Mouse (Mus musculus): ENCODE measurements around the gene Dmrt3.
A peak's percentile ranks its signal among the peaks of the same experiment; 100 is the strongest.

The Dmrt3 gene

DNA sequence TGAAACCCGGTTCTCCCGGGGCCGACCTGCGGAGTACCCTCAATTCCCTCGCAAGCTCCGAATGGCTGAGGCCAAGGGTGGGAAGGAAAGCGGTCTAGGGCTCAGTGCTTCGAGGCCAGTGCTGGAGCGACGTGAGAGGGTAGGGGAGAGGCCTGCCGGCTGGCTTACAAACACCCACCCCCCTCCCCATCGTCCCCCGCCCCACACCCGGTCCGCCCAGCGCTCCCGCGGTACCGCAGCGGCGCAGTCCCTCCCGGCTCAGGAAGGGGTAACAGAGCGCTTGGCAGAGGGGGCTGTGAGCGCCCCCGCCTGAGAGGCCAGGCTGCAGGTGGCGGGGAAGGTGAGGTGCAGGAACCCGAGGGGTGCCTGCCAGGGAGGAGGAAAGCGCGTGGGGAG is at the start of gene Dmrt3:
TSS of gene Dmrt3 (plus strand) at position 287 of the 396 bp plus-strand sequence.
- peak in 1 of 2 experiments; percentile 3 for DNase-seq (ENCODE audit: low spot score in 2 of 2)

- no peak for DNase-seq (ENCODE audit: low spot score in 2 of 2)
Measured at GRCm38 (mm10) chr19:25564430-25564829, 45.7 kb upstream of the Dmrt3 start.

GRCm38 (mm10) chr19:25569778-25570177 is 40.3 kb upstream of the Dmrt3 start:
- no peak for DNase-seq (ENCODE audit: low spot score in 2 of 2)

DNA sequence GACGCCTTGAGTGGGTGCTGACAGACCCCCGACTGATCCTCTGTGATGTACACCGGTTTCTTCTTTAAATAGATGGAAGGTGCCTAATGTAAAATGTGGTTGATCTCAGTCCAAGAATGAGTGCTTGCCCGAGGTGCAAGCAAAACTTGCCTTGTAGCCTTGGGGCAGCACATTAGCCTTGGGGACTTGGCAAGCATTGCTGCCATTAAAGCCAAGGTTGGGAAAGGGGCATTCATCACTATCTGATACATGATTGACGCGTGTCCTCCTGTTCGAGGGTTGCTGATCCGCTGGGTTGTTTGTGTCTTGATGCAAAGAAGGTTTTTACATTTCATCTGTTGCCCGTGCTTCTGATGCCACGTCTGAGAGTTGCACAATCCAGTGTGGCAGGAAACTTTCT is 35.7 kb upstream of the Dmrt3 start:
- no peak for DNase-seq (ENCODE audit: low spot score in 2 of 2)

DNA sequence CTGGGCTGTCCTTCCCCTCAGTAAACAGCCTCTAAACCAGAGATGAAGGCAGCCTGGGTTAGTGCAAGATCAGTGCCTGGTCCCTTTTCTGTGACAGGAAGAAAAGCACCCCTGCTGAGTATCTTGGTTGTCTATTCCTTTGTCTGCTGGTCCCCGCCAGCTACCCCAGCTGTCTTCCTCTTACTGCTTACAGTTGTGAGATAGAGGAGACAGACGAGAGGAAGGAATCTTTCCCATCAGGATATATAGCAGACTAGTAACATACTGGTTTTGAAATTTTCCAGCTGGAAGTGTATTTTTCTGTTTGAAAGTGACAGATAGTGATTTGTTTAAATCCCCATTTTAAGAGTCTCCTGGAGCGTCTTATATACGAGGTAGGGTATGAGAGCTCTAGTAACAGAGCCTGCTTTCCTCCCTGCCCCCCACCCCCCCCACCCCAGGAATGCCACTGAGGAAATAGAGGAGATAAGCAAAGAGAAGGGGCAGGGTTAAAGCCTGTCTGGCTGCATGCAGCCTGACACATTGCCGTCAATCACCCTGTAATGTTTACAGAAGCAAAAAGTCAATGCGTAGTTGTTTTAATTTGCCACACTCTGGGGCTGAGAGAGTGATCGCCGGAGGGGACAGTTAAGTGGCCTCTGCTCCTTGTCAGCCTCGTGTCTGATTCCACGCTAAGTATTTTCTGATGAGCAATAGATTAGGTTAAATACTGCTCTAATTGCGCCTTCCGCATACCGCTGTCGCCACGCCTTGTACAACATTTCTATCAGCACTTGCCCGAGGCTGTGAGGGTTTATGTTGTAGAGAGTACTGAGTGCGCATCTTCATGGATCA is 34.9 kb upstream of the Dmrt3 start:
- DNase-seq (ENCODE audit: low spot score in 2 of 2): no peak

DNA sequence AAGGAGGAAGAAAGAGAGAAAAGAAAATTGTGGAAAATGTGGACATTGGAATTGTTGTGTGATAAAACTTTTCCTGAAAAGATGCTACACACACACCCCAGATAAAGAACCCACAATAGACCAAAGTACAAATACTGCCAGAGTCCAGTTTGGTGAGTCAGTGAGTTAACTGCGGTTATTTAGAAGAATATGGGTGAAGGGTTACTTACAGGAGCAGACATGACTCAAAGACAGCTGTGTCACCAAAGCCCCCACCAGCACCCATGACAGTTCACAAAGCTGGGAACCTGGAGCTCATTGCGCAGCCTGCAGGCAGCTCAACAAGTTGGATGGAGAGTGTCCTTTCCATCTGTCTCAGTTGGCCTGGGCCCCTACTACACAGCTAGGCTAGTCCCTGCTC is 31.7 kb upstream of the Dmrt3 start:
- DNase-seq (ENCODE audit: low spot score in 2 of 2): no peak

GRCm38 (mm10) chr19:25579440-25579839 is 30.7 kb upstream of the Dmrt3 start:
- DNase-seq (ENCODE audit: low spot score in 2 of 2): no peak

DNA sequence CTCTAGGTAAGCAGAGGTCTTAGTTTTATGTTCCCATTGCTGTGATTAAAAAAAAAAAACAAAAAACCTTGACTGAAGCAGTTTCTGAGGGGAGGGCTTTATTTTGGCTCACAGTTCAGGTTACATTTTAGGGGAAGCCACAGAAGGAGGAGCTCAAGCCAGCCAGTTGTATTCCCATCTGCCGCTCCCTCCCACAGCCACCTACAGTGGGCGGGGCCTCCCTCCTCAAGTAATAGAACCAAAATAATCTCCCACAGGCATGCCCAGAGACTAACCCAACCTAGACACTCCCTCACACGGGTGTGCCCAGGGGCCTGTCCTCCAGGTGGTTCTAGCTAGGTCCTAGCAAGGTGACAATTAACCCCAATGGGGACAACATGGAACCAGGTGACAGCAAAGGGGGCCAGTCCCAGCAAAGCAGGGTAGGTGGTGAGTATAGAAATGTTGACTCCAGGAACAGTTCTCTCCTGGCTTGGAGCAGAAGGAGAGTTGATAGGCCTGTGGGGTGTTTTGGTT is 12.3 kb upstream of the Dmrt3 start:
- DNase-seq (ENCODE audit: low spot score in 2 of 2): no peak

DNA sequence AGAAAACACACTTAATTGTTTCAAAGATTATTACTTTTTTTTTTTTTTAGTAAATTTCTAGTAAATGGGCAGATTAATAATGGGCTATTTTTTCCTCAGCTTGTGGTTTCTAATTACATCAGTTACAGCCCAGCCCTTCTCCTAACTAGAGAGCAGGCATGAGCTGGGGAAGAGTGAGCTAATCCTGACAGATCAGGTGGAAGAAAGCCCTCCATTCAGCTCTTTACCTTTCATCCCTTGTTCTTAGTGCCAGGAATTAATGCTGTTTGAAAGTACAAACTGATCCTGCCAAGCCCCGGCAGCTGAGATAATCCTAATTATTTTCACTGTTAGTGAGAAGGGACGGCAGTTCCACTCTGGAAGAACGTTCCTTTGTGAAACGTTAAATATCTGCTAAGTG is 11.5 kb upstream of the Dmrt3 start:
- no peak for DNase-seq (ENCODE audit: low spot score in 2 of 2)

DNA sequence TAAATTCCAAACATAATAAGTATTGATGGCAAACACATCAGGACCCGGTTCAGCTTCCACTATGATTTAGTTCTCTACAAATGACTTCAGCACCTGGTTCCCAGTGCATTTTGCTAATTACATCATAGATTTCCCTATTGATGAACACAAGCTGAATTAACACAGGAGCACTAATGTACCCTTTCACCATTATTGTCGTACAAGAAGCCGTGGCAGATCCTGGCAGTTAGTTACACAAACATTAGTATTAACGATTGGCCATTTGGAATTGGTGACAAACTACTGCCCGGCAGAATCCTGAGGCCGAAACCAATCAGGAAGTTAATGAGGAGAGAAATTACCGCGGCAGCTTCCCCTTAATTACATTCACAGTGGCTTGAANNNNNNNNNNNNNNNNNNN is 8.1 kb upstream of the Dmrt3 start:
- no peak for DNase-seq (ENCODE audit: low spot score in 2 of 2)

GRCm38 (mm10) chr19:25607461-25608205 is 2.5 kb upstream of the Dmrt3 start:
- no peak for DNase-seq (ENCODE audit: low spot score in 2 of 2)

DNA sequence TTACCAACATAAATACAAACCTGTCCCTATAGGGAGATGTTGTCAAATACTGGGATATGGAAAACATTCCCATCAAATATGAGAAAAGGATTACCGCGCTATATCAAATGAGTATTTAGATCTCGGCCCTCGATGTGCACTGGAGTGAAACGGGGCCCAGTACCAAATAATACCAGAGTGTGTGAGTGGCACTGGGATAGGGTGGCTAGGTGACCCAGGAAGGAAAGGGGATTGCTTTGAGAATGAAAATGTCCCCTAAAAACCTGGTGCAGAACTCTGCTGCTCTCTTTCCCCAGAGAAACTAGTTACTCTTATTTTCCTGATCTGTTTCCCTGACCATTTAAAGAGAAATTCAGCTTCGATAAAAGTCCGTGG is 1.9 kb upstream of the Dmrt3 start:
- no peak for DNase-seq (ENCODE audit: low spot score in 2 of 2)

- peak in 1 of 2 experiments; percentile 10 for DNase-seq (ENCODE audit: low spot score in 2 of 2)
Measured at GRCm38 (mm10) chr19:25608961-25609850, 895 bp upstream of the Dmrt3 start.

GRCm38 (mm10) chr19:25610411-25611111 is 460 bp downstream of the Dmrt3 start:
- peak in 1 of 2 experiments; percentile 19 for DNase-seq (ENCODE audit: low spot score in 2 of 2)

DNA sequence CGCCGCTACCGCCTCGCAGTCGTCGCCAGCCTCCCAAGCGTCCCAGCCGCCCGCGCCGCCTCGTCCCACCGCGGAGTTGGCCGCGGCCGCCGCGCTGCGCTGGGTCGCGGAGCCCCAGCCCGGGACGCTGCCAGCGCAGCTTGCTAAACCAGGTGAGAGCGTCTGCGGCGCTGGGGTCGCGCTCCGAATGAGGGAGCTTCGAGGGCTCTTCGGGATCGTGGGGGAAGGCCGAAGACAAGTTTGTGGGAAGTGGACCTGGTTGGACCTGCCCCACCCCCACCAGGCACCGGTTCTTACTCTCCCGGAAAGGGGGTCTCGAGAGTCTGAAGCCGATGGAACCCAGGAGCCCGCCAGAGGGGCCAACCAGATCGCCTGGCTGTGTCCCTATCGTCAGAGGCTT is 1.0 kb downstream of the Dmrt3 start:
- no peak for DNase-seq (ENCODE audit: low spot score in 2 of 2)

DNA sequence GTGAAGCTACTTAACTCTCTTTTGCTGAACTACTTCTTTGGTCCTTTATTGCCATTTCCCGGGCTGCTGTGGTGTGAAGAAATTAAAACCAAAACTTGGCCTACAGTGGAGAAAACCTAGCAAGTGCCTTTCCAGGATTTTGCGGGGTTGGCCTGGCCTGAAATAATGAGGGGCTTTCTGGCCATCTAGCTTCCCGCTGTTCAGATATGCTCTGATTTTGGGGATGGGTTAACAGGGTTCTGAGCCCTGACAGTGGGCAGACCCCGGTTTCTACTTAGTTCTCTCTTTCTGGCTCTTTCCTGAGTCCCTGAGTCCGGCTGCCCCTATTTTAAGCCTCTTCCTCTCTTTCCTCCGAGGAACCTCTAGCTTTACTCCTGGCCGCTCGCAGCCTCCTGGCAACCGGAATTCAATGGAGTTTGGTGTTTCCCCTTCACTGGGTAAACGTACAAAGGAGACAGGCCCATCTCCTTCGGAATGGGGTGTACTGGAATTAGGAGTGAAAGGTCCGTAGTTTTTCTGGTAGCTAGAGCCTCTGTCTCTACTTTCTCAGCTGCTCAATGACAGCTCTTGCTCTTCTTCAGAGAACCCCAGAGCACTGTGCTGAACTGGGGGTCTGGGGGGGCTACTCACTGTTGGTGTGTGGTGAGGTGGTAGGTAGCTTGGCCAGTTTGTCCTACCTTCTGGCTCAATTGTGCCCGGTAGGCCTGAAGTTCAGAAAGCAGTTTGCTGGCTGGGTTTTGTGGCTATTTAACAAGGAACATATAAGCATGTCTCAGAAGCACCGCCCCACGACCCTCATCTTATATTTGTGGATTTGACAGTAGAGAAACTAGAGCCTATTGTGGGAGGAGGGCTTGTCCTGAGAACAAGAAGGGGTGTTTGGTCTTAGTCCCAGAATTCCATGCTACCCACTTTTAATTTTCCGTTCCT is 2.0 kb downstream of the Dmrt3 start:
- no peak for DNase-seq (ENCODE audit: low spot score in 2 of 2)

DNA sequence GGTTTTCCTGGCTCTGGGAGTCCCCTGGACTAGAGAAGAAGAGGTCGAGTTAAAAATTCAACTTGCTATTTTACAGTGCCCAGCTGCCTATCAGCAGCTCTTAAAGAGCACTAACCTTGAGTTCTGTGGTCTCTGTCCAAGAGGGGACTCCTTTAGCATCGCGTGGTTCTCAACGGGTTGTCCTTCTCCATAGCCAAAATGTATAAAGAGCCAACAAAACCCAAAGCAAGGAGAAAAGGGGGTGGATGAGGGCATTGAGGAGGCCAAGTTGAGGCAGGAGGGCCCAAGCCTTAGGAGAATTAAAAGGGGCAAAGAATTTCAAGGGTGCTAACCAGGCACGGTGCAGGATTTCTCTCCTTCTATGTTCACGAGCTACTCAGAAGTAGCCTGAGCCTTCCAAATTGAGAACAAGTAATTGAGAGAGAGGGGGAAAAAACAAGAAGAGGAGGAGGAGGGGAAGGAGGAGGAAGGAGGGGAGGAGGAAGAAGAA is 2.8 kb downstream of the Dmrt3 start:
- no peak for DNase-seq (ENCODE audit: low spot score in 2 of 2)

DNA sequence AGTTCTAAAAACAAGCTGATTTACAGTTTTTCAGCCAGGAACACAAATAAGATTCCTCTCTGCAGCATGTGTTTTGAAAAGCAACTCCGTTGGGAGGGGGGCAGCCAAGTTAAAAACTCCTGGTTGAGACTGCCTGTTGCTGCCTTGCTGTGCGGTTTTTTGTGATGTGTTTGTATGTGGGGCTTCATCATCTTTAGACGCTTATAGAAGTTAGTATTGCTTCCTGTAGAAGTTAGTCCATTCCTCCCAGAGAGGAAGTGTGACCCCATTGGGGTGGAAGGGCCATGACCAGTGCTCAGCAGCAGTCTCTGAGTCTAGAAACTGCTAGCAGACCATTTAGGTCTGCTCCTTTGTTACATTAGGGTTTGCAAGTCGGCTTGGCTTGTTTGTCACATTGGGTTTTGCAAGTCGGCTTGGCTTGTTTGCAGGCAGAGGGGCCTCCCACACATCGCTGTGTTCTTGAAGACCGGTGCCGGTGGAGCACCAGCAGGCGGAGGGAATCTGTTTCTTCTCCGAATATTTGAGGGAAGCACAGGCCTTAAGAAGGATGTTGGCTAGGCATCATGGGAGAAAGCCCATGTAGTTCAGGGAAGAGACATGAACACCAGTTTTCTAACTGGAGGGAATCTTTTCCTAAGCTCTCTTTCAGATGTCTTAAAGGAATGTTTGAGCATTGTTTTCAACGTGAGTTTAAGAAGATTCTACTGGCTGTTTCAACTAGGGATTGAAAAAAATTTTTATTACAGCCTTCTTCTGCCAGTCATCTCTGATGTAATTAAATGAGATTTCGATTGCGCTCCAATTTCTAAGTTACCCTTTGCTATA is 3.6 kb downstream of the Dmrt3 start:
- no peak for DNase-seq (ENCODE audit: low spot score in 2 of 2)

- DNase-seq (ENCODE audit: low spot score in 2 of 2): no peak
Measured at GRCm38 (mm10) chr19:25615889-25616288, 5.8 kb downstream of the Dmrt3 start.

Measured in right cerebral cortex, adult 2 months (tissue).